Mouse (Mus musculus) ES-Bruce4 (cell line): ENCODE measurements at regions not wholly inside any gene's neighbourhood (a gene's known extent, or its start where the extent isn't known, plus 50 kb on each side); places are given as distances from the start of the nearest gene placed in this dataset.

Experiments
- CTCF ChIP-seq: IDR thresholded peaks from one replicate; pipeline ENCODE4 v1.8.1; 2011; ENCODE audit warnings: low read depth, low read length
- EP300 ChIP-seq: IDR thresholded peaks from 2 replicates; pipeline ENCODE4 v1.6.1; 2011; ENCODE audit warnings: low read depth, low read length; ENCODE audit not compliant: insufficient read depth

DNA sequence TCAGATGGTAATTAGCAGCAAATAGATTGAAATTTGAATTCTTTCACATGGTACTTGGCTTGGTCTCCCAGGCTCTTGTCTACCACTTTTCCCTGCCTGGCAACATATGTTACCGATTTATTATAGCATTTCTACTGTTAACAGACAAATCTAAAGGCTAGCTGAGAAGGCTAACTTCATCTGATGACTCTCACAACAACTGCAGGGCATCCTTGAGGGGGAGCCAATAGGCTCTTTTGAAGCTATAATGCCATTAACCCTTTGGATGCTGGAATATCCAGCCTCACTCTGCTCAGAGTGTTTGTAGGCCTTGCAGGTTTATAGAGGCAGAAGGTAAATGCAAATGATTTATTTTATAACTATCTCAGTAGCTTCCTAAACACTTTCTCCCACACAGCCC, 262.2 kb downstream of the Meis1 start:
- TF ChIP-seq CTCF (no peak), EP300 (no peak)
